Mouse (Mus musculus) midbrain, postnatal 0 days (tissue): ENCODE data around the gene Olfr734. TPM values are rescaled to one million over a fixed set of nuclear protein-coding genes. Genes with fewer than 3 reads are reported as not detected.

ENCODE experiments used
- ATAC-seq: fragments of 200-750 bp; cut with Nextera tagmentation; 2 replicates; pipeline ENCODE4 v1.8.0; 2017; ENCODE audit warnings: moderate number of reproducible peaks, mild to moderate bottlenecking, moderate TSS enrichment, moderate library complexity; ENCODE audit not compliant: low FRiP score
- DNase-seq: peaks from one replicate; pipeline ENCODE4 v3.0.0-alpha.2; 2015; ENCODE audit warnings: low spot score
- H3K27ac ChIP-seq: fragments of 300-500 bp; sonication (generic); 2 replicates; pipeline ENCODE4 v1.5.1; 2014; ENCODE audit warnings: low read depth, mild to moderate bottlenecking, low read length, mixed read lengths
- H3K27me3 ChIP-seq: fragments of 300-500 bp; sonication (generic); 2 replicates; pipeline ENCODE4 v1.6.1; 2014; ENCODE audit warnings: low read length, control low read depth, mixed read lengths; ENCODE audit not compliant: insufficient read depth
- H3K36me3 ChIP-seq: fragments of 300-500 bp; sonication (generic); 2 replicates; pipeline ENCODE4 v1.6.1; 2014; ENCODE audit warnings: low read length, control low read depth, mixed read lengths; ENCODE audit not compliant: insufficient read depth
- H3K4me1 ChIP-seq: fragments of 300-500 bp; sonication (generic); 2 replicates; pipeline ENCODE4 v1.6.1; 2014; ENCODE audit warnings: mild to moderate bottlenecking, control low read depth, antibody characterized with exemption, low read length, mixed read lengths; ENCODE audit not compliant: insufficient read depth
- H3K4me2 ChIP-seq: fragments of 300-500 bp; sonication (generic); 2 replicates; pipeline ENCODE4 v1.6.1; 2014; ENCODE audit warnings: low read depth, mild to moderate bottlenecking, low read length, mixed read lengths; ENCODE audit not compliant: poor library complexity, severe bottlenecking
- H3K4me3 ChIP-seq: fragments of 300-500 bp; sonication (generic); 2 replicates; pipeline ENCODE4 v1.5.1; 2014; ENCODE audit warnings: low read depth, mild to moderate bottlenecking, low read length, moderate library complexity
- H3K9ac ChIP-seq: fragments of 300-500 bp; sonication (generic); replicated peaks from 2 replicates; pipeline ENCODE4 v1.6.1; 2014; ENCODE audit warnings: mild to moderate bottlenecking, low read length, moderate library complexity, mixed read lengths; ENCODE audit not compliant: poor library complexity, severe bottlenecking
- H3K9me3 ChIP-seq: fragments of 300-500 bp; sonication (generic); 2 replicates; pipeline ENCODE4 v1.6.1; 2016; ENCODE audit warnings: low read length, control low read depth
- CTCF ChIP-seq: IDR thresholded peaks from 2 replicates; pipeline ENCODE4 v1.5.1; 2016; ENCODE audit warnings: antibody characterized with exemption, mild to moderate bottlenecking
- WGBS: fragments of 180-500 bp; shearing (Covaris S2); extraction: QIAGEN DNeasy Blood & Tissue Kit; methylation state at CpG from one replicate; pipeline ENCODE4 v1.1.7; 2014; 5-methylcytosine and 5-hydroxymethylcytosine counted together
- polyA plus RNA-seq: library from polyadenylated mRNA; unstranded; fragments of >200 nt; fragmentation: Nextera tagmentation; extraction: Ambion mirVana; gene quantifications from 2 replicates; pipeline ENCODE4 v1.2.1, GENCODE M21; 2015
- total RNA-seq: library from RNA; depleted of rRNA; stranded (reverse); fragments of >200 nt; gene quantifications from 2 replicates; pipeline ENCODE4 v1.2.3, GENCODE M21; 2014; rRNA removed

The Olfr734 gene
- not detected in 2 replicates for total RNA-seq
- polyA plus RNA-seq: not detected in 2 replicates

GRCm38 (mm10) chr14:50326661-50327060 is at the start of gene Olfr734:
Gene Olfr734 (minus strand): TSS chr14:50326761.
- no peak within 1 kb of the TSS for H3K9ac ChIP-seq
- no peak for TF ChIP-seq CTCF
- no peaks in the 10 kb centered on the region for H3K9me3 ChIP-seq
- H3K4me3 ChIP-seq: no peak within 1 kb of the TSS
- no peak for ATAC-seq
- 66% methylated on average over 1 of the region's 1 CpGs for WGBS
- no peaks in the 10 kb centered on the region for H3K4me1 ChIP-seq
- no peaks in the 10 kb centered on the region for H3K27me3 ChIP-seq
- DNase-seq: no peak
- no peaks in the 10 kb centered on the region for H3K36me3 ChIP-seq
- no peak within 1 kb of the TSS for H3K4me2 ChIP-seq
- H3K27ac ChIP-seq: no peak within 1 kb of the TSS

GRCm38 (mm10) chr14:50363561-50363960 is 37.0 kb upstream of the Olfr734 start:
- DNase-seq (no peak), ATAC-seq (no peak)
- Histone ChIP-seq H3K27ac (no peak overlapping the region), H3K36me3 (no peaks in the 10 kb centered on the region), H3K4me2 (no peak overlapping the region), H3K9me3 (no peaks in the 10 kb centered on the region), H3K4me3 (no peak overlapping the region), H3K9ac (no peak overlapping the region), H3K27me3 (no peaks in the 10 kb centered on the region), H3K4me1 (no peaks in the 10 kb centered on the region)
- 81% methylated on average over 2 of the region's 2 CpGs for WGBS
- no peak for TF ChIP-seq CTCF

- Histone ChIP-seq H3K36me3 (no peaks in the 10 kb centered on the region), H3K4me1 (no peaks in the 10 kb centered on the region), H3K27ac (no peak overlapping the region), H3K27me3 (no peaks in the 10 kb centered on the region), H3K9ac (no peak overlapping the region), H3K9me3 (no peaks in the 10 kb centered on the region), H3K4me3 (no peak overlapping the region), H3K4me2 (no peak overlapping the region)
- DNase-seq: no peak
- no peak for TF ChIP-seq CTCF
- no peak for ATAC-seq
- 85% methylated on average over 3 of the region's 3 CpGs for WGBS
These were observed 33.9 kb upstream of the Olfr734 start for GRCm38 (mm10) chr14:50360480-50360879.

GRCm38 (mm10) chr14:50357593-50357992 is 31.0 kb upstream of the Olfr734 start, which contains the start of gene Tlr11:
Gene Tlr11 (plus strand): TSS chr14:50357914.
- no peaks in the 10 kb centered on the region for H3K36me3 ChIP-seq
- no peak within 1 kb of the TSS for H3K27ac ChIP-seq
- 72% methylated on average over 2 of the region's 2 CpGs for WGBS
- H3K9me3 ChIP-seq: no peaks in the 10 kb centered on the region
- no peaks in the 10 kb centered on the region for H3K27me3 ChIP-seq
- no peak within 1 kb of the TSS for H3K4me2 ChIP-seq
- TF ChIP-seq CTCF: no peak
- no peak within 1 kb of the TSS for H3K4me3 ChIP-seq
- ATAC-seq: no peak
- H3K9ac ChIP-seq: no peak within 1 kb of the TSS
- DNase-seq: no peak
- H3K4me1 ChIP-seq: no peaks in the 10 kb centered on the region

GRCm38 (mm10) chr14:50356725-50357124 is 30.2 kb upstream of the Olfr734 start:
- no peaks in the 10 kb centered on the region for H3K27me3 ChIP-seq
- no peak for DNase-seq
- no peak for TF ChIP-seq CTCF
- no peak overlapping the region for H3K4me3 ChIP-seq
- H3K4me2 ChIP-seq: no peak overlapping the region
- no peak overlapping the region for H3K27ac ChIP-seq
- ATAC-seq: no peak
- H3K9me3 ChIP-seq: no peaks in the 10 kb centered on the region
- 88% methylated on average over 2 of the region's 2 CpGs for WGBS
- H3K4me1 ChIP-seq: no peaks in the 10 kb centered on the region
- H3K36me3 ChIP-seq: no peaks in the 10 kb centered on the region
- H3K9ac ChIP-seq: no peak overlapping the region

GRCm38 (mm10) chr14:50352438-50352837 is 25.9 kb upstream of the Olfr734 start:
- Histone ChIP-seq H3K4me3 (no peak overlapping the region), H3K4me2 (no peak overlapping the region), H3K4me1 (no peaks in the 10 kb centered on the region), H3K9me3 (no peaks in the 10 kb centered on the region), H3K27me3 (no peaks in the 10 kb centered on the region), H3K27ac (no peak overlapping the region), H3K36me3 (no peaks in the 10 kb centered on the region), H3K9ac (no peak overlapping the region)
- no peak for ATAC-seq
- peak; percentile 32 for TF ChIP-seq CTCF
- 58% methylated on average over 3 of the region's 3 CpGs for WGBS
- no peak for DNase-seq
